ENCODE assay signal across 13 mouse cellular contexts in genomic region chr14:7901484-7902240, GRCm38 (mm10). TPM values are rescaled to one million over a fixed set of nuclear protein-coding genes. Genes with fewer than 3 reads are reported as not detected.
DNase-seq lines count a peak whose midpoint lies in the region; ATAC-seq and TF ChIP-seq lines count a peak whose summit lies in the region.
"Had no signal": no experiment of that assay in that cellular context is flagged by ENCODE, and none has a peak within 500 bp of the region (broad histone marks: within the 10 kb centered on the region; RNA-seq: fewer than 3 reads in every experiment).

No protein-coding gene starts in this region.

- no peak for ATAC-seq in heart, embryonic 15.5 days (replicated peaks; ENCODE audit: insufficient number of reproducible peaks, insufficient read depth, low FRiP score, low read depth)
- no peak for ATAC-seq in liver, embryonic 11.5 days (replicated peaks; ENCODE audit: low FRiP score)

- WGBS in heart, embryonic 15.5 days = 83% methylated on average over 12 of the region's 12 CpGs
- 87% methylated on average over 12 of the region's 12 CpGs for WGBS in liver, embryonic 11.5 days

- H3K9me3 ChIP-seq in heart, embryonic 15.5 days (replicated peaks) = no peaks in the 10 kb centered on the region
- no peaks in the 10 kb centered on the region for H3K9me3 ChIP-seq in liver, embryonic 11.5 days (ENCODE audit: control insufficient read depth, low read length)
- H3K9me3 ChIP-seq: intestine, embryonic 15.5 days had no signal

- H3K27me3 ChIP-seq in heart, embryonic 15.5 days = no peaks in the 10 kb centered on the region
- no peaks in the 10 kb centered on the region for H3K27me3 ChIP-seq in myocyte (ENCODE audit: control insufficient read depth, insufficient read depth, insufficient read length)
- H3K27me3 ChIP-seq in liver, embryonic 11.5 days (replicated peaks; ENCODE audit: control insufficient read depth, insufficient read depth, low read length) = no peaks in the 10 kb centered on the region
- H3K27me3 ChIP-seq: intestine, embryonic 15.5 days had no signal

- H3K4me3 ChIP-seq in heart, embryonic 15.5 days = no peak overlapping the region
- H3K4me3 ChIP-seq in myocyte = no peak overlapping the region
- no peak overlapping the region for H3K4me3 ChIP-seq in liver, embryonic 11.5 days (ENCODE audit: low read depth, low read length)
- H3K4me3 ChIP-seq: intestine, embryonic 15.5 days had no signal

- no peaks in the 10 kb centered on the region for H3K79me2 ChIP-seq in myocyte (ENCODE audit: control insufficient read depth, insufficient read depth)

- TF ChIP-seq POLR2A in brain, embryonic 14.5 days (IDR thresholded peaks at IDR 0.05; ENCODE audit: borderline replicate concordance, extremely low read depth, insufficient read depth, insufficient read length, poor library complexity, severe bottlenecking) = no peak
- TF ChIP-seq POLR2A in myocyte (IDR thresholded peaks at IDR 0.05; ENCODE audit: insufficient read length, low read depth) = no peak

- peak overlapping the region; percentile 78; the same call in 1 of the 2 replicates for H3K27ac ChIP-seq in heart, embryonic 15.5 days
- no peak overlapping the region for H3K27ac ChIP-seq in liver, embryonic 11.5 days (ENCODE audit: low read depth, low read length)

- DNase-seq in heart, postnatal 25 days (ENCODE audit: low spot score) = no peak
- peak; percentile 46 for DNase-seq in brain, embryonic 14.5 days (ENCODE audit: low read depth)
- peak; percentile 52 for DNase-seq in kidney, adult 9 months
- DNase-seq in frontal cortex, postnatal 10 days (ENCODE audit: low spot score in 2 of 2) = no peak
- DNase-seq in layer of hippocampus, postnatal 10 days (ENCODE audit: low spot score in 2 of 2) = no peak
- no peak for DNase-seq in liver, embryonic 11.5 days (ENCODE audit: low spot score)
- DNase-seq: cerebellum, adult 9-11 months had no signal

- H3ac ChIP-seq in myocyte (ENCODE audit: control insufficient read depth, insufficient read length) = no peak overlapping the region

- intact Hi-C loops in heart, postnatal 25 days (cut with DNase I) = no loop called here

- H3K36me3 ChIP-seq in heart, embryonic 15.5 days = peaks cover 30% of the 10 kb centered on the region
- H3K36me3 ChIP-seq in myocyte (ENCODE audit: control insufficient read depth, insufficient read depth) = peaks cover 48% of the 10 kb centered on the region
- peaks cover 6% of the 10 kb centered on the region; the same call in 1 of the 2 replicates for H3K36me3 ChIP-seq in liver, embryonic 11.5 days (ENCODE audit: control insufficient read depth, insufficient read depth, low read length)

- no peak overlapping the region for H3K9ac ChIP-seq in heart, embryonic 15.5 days
- H3K9ac ChIP-seq in liver, embryonic 11.5 days (ENCODE audit: low read depth, low read length) = no peak overlapping the region
- H3K9ac ChIP-seq: intestine, embryonic 15.5 days had no signal

- H3K4me2 ChIP-seq in heart, embryonic 15.5 days = no peak overlapping the region
- H3K4me2 ChIP-seq in myocyte (ENCODE audit: low read depth) = peak overlapping the region; percentile 47
- H3K4me2 ChIP-seq in liver, embryonic 11.5 days = no peak overlapping the region
- H3K4me2 ChIP-seq: intestine, embryonic 15.5 days had no signal

- H3K4me1 ChIP-seq in heart, embryonic 15.5 days (replicated peaks) = peaks cover 18% of the 10 kb centered on the region
- H3K4me1 ChIP-seq in liver, embryonic 11.5 days (replicated peaks; ENCODE audit: control insufficient read depth, insufficient read depth, low read length) = no peaks in the 10 kb centered on the region

- no peak for TF ChIP-seq CTCF in brain, embryonic 14.5 days (IDR thresholded peaks at IDR 0.05; ENCODE audit: borderline replicate concordance, extremely low read depth, insufficient read depth, insufficient read length)

TF ChIP-seq in myocyte, 11 proteins besides CTCF, POLR2A, EP300 and RAD21:
- no peak for TF ChIP-seq MYOD1 (IDR thresholded peaks at IDR 0.05; ENCODE audit: control insufficient read depth in 1 of 3, insufficient read length in 2 of 3, low read depth in 2 of 3)

RNA-seq across cellular contexts. Expression of gene Gm45521, which starts 55.4 kb away (rescaled TPM):
- polyA plus RNA-seq in heart, embryonic 15.5 days (2015; fragmentation: Nextera tagmentation; extraction: Ambion mirVana) = not detected in 2 replicates
- not detected for total RNA-seq in heart, postnatal 25 days (2021)
- 0.11 and 0.14 TPM in 2 replicates for polyA plus RNA-seq in brain, embryonic 14.5 days (2012; rRNA removed)
- not detected for polyA plus RNA-seq in myocyte (2012; fragmentation: generic; extraction: Trizol)
- under 1 TPM; 0.54 to 0.96 TPM for total RNA-seq in layer of hippocampus, postnatal 10 days (2021)
- polyA plus RNA-seq in liver, embryonic 11.5 days (2014; fragmentation: Nextera tagmentation; extraction: Ambion mirVana) = not detected in 2 replicates
- total RNA-seq: adrenal gland, postnatal 4 days; gastrocnemius, postnatal 4 days; liver, adult 2 months had no signal
- polyA plus RNA-seq: intestine, embryonic 15.5 days; liver, adult 2 months had no signal

Comparison
In these comparisons a context has a peak if more than half of its experiments do, and no peak if none do; other contexts are left out.
1. DNase-seq: peak in brain, embryonic 14.5 days (single experiment) and kidney, adult 9 months (single experiment); none in heart, postnatal 25 days (single experiment), frontal cortex, postnatal 10 days (0 of 2), layer of hippocampus, postnatal 10 days (0 of 2) and liver, embryonic 11.5 days (single experiment).